Mouse (Mus musculus) heart, adult 2 months (tissue): ENCODE measurements at regions not wholly inside any gene's neighbourhood (a gene's known extent, or its start where the extent isn't known, plus 50 kb on each side); places are given as distances from the start of the nearest gene placed in this dataset.

Experiments used
- DNase-seq, 2 experiments: peaks; one replicate each; pipeline ENCODE4 v3.0.0; 2021
- H3K27ac ChIP-seq: fragments of 200-600 bp; 2 replicates; pipeline ENCODE4 v1.8.1; 2022
- H3K27me3 ChIP-seq: fragments of 200-500 bp; 2 replicates; pipeline ENCODE4 v1.6.1; 2012; ENCODE audit warnings: mild to moderate bottlenecking, low read length, inconsistent platforms, mixed read lengths; ENCODE audit not compliant: control insufficient read depth, insufficient read depth
- H3K36me3 ChIP-seq: fragments of 200-500 bp; 2 replicates; pipeline ENCODE4 v1.6.1; 2012; ENCODE audit warnings: low read length, inconsistent platforms; ENCODE audit not compliant: control insufficient read depth, insufficient read depth
- H3K4me1 ChIP-seq: fragments of 200-500 bp; 2 replicates; pipeline ENCODE4 v1.6.1; 2011; ENCODE audit warnings: low read length; ENCODE audit not compliant: control insufficient read depth, insufficient read depth
- H3K4me3 ChIP-seq: fragments of 200-600 bp; 2 replicates; pipeline ENCODE4 v1.8.1; 2022
- H3K79me2 ChIP-seq: fragments of 200-500 bp; replicated peaks from 2 replicates; pipeline ENCODE4 v1.6.1; 2012; ENCODE audit warnings: mild to moderate bottlenecking, inconsistent platforms, low read length, moderate library complexity, mixed read lengths; ENCODE audit not compliant: control insufficient read depth, insufficient read depth
- H3K9ac ChIP-seq: fragments of 200-500 bp; 2 replicates; pipeline ENCODE4 v1.6.1; 2012; ENCODE audit warnings: low read depth, mild to moderate bottlenecking, control low read depth, inconsistent platforms, low read length, mixed read lengths
- CTCF ChIP-seq: fragments of 200-600 bp; IDR thresholded peaks from 2 replicates; pipeline ENCODE4 v1.8.1; 2022; ENCODE audit warnings: antibody characterized with exemption, mild to moderate bottlenecking, moderate library complexity
- EP300 ChIP-seq: fragments of 200-500 bp; IDR thresholded peaks from 2 replicates; pipeline ENCODE4 v1.6.1; 2011; ENCODE audit warnings: low read depth, low read length, control low read depth; ENCODE audit not compliant: insufficient read depth
- POLR2A ChIP-seq: fragments of 200-500 bp; IDR thresholded peaks from 2 replicates; pipeline ENCODE4 v1.6.1; 2011; ENCODE audit warnings: mild to moderate bottlenecking, low read depth, low read length, control low read depth; ENCODE audit not compliant: insufficient read depth
- WGBS: fragments of 180-500 bp; shearing (Covaris S2); methylation state at CpG from one replicate; pipeline ENCODE4 v1.1.7; 2018; 5-methylcytosine and 5-hydroxymethylcytosine counted together
- intact Hi-C: fragments of 180-260 bp; cut with DNase I; formaldehyde crosslinking; loops from one replicate; pipeline ENCODE4 v1.15.1; 2025

DNA sequence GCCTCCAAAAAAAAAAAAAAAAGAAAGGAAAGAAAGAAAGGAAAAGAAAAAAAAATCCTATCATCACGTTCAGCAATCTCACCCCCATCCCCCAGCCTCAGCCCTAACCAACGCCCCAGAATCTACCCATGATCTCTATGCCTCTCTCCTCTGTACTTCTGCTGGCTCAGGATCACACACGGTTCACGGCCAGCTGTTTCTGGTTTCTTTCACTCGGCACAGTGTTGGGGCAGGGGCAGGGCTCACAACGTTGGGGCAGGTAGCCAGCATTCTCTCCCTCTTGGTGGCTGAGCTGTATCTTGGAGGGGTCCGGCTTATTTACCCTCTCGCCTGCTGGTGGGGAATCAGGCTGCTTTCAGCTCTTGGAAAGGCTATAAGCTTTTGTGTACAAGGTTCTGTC is 64.7 kb upstream of the Stx16 start:
- H3K79me2 ChIP-seq: no peaks in the 10 kb centered on the region
- 29% methylated on average over 8 of the region's 8 CpGs for WGBS
- no peaks in the 10 kb centered on the region for H3K36me3 ChIP-seq
- H3K4me1 ChIP-seq: no peaks in the 10 kb centered on the region
- no peak for TF ChIP-seq CTCF
- no peak for TF ChIP-seq EP300
- no peak overlapping the region for H3K27ac ChIP-seq
- no peak overlapping the region for H3K9ac ChIP-seq
- no peak overlapping the region for H3K4me3 ChIP-seq
- DNase-seq: no peak
- intact Hi-C loops: no loop called here
- no peaks in the 10 kb centered on the region for H3K27me3 ChIP-seq

DNA sequence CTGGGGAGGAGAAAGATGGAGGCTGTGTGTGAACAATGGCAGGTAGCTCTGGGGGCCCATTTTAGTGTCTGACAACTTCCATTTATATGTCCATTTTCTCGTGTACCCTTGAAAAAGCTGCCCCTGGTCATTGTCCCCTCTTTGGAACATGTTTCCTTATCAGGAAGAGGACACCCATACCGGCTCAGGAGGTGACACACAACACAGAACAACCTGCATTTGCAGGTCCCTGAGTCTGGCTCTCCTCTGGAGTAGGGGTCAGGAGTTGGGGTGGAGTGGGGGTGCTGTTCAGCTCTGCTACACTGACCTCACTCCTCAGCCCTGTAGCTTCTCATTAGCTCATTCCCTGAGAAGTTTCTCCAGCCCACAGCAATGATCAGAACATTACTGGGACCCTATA is 61.7 kb upstream of the Stx16 start:
- WGBS: 47% methylated on average over 2 of the region's 2 CpGs

DNA sequence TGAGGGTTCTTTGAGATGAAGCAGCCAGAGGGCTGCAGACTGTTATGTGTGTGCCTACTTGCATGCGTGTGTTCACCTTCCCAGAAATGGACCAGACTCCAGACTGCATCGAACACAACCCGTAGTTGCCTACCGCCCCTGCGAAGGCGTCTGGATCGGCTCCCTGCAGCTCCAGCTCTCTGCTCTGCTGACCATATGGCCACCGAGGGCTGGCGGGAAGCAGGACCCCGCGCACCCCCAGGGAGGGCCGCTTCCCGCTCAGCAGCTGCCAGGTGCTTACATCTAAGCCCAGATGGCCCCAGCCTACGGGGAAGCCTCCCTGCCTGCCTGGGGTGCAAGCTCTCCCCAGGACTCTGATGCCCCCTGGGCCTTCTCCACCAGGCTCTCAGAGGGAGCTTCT is 60.8 kb upstream of the Stx16 start:
- Histone ChIP-seq H3K9ac (no peak overlapping the region), H3K4me1 (peaks cover 4% of the 10 kb centered on the region), H3K4me3 (no peak overlapping the region), H3K36me3 (no peaks in the 10 kb centered on the region), H3K27ac (no peak overlapping the region), H3K79me2 (no peaks in the 10 kb centered on the region), H3K27me3 (no peaks in the 10 kb centered on the region)
- WGBS: 59% methylated on average over 14 of the region's 14 CpGs
- intact Hi-C loops: no loop called here
- no peak for TF ChIP-seq EP300
- no peak for TF ChIP-seq CTCF
- TF ChIP-seq POLR2A: no peak
- DNase-seq: no peak

More for the DNA sequence above, 61.7 kb upstream of the Stx16 start:
- TF ChIP-seq EP300 (no peak), CTCF (no peak), POLR2A (no peak)
- Histone ChIP-seq H3K79me2 (no peaks in the 10 kb centered on the region), H3K4me3 (no peak overlapping the region), H3K36me3 (no peaks in the 10 kb centered on the region), H3K27me3 (no peaks in the 10 kb centered on the region), H3K9ac (no peak overlapping the region), H3K4me1 (peaks cover 4% of the 10 kb centered on the region), H3K27ac (no peak overlapping the region)
- intact Hi-C loops: no loop called here
- no peak for DNase-seq

DNA sequence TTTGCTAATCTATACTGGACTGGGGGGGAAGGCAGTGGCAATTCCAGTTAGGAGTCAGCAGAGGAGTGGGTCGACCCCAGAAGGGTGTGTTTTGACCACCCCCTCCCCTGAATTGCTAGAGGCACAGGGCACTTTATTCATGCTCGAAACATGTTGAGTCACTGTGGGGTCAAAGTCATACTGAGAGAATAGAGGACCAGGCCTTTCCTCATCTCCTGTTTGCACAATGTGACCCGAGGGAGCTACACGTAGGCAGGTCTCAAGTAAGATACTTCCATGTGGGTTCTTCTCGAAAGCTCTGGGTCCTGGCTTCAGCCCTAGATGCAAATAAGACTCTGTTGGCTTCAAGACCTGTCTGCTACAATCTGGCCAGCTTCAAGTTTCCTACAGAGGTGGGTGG is 60.0 kb upstream of the Stx16 start:
- Histone ChIP-seq H3K4me1 (peaks cover 4% of the 10 kb centered on the region), H3K27ac (no peak overlapping the region), H3K9ac (no peak overlapping the region), H3K27me3 (no peaks in the 10 kb centered on the region), H3K79me2 (no peaks in the 10 kb centered on the region), H3K36me3 (no peaks in the 10 kb centered on the region), H3K4me3 (no peak overlapping the region)
- DNase-seq: no peak
- WGBS: 74% methylated on average over 5 of the region's 5 CpGs
- intact Hi-C loops: no loop called here
- no peak for TF ChIP-seq EP300
- TF ChIP-seq CTCF: no peak
- no peak for TF ChIP-seq POLR2A

DNA sequence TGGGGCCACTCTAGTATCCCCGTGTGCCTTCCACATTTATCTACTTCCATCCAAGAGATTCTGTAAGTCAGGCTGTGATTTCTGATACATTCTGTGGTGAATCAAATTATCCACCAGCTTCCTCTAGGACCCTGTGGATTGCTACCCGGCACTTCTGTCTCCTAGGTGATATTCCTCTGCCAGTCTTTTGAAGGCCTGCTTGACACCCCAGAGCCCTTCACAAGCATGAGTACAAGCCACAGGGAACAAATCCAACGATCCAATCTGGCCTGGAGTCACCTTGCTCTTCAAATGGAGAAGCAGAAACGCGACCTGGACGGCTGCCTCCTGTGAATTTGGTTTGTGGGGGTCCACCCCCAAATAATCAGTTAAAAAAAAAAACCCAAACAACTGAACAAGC is 59.1 kb upstream of the Stx16 start:
- WGBS: 64% methylated on average over 6 of the region's 6 CpGs

DNA sequence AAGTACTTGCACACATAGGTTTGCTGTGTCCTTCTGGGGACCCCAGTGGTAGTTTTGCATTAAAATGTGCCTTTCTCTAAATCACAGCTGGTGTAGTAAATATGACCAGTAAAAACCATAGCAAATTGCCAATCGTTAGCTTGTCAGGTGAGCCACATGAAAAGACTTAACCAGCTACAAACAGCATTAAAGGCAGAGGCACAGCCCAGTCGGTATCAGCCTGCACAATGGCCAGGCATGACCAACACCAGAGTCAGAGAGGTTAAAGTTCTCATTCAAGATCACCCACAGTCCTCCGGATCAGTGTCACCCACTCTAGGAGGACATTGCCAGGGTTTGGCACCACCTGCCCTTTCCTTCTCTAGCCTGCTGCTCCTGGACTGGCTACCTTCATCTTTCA is 58.5 kb upstream of the Stx16 start:
- TF ChIP-seq EP300 (no peak), CTCF (no peak), POLR2A (no peak)
- H3K79me2 ChIP-seq: no peaks in the 10 kb centered on the region
- no peak overlapping the region for H3K9ac ChIP-seq
- no peak overlapping the region for H3K4me3 ChIP-seq
- peaks cover 4% of the 10 kb centered on the region for H3K4me1 ChIP-seq
- no peaks in the 10 kb centered on the region for H3K27me3 ChIP-seq
- intact Hi-C loops: no loop called here
- WGBS: 44% methylated on average over 3 of the region's 3 CpGs
- no peaks in the 10 kb centered on the region for H3K36me3 ChIP-seq
- H3K27ac ChIP-seq: no peak overlapping the region
- no peak for DNase-seq

More for the DNA sequence above, 59.1 kb upstream of the Stx16 start:
- intact Hi-C loops: no loop called here
- Histone ChIP-seq H3K4me3 (no peak overlapping the region), H3K27ac (no peak overlapping the region), H3K27me3 (no peaks in the 10 kb centered on the region), H3K9ac (no peak overlapping the region), H3K36me3 (no peaks in the 10 kb centered on the region), H3K79me2 (no peaks in the 10 kb centered on the region), H3K4me1 (peaks cover 4% of the 10 kb centered on the region)
- DNase-seq: no peak
- no peak for TF ChIP-seq POLR2A
- no peak for TF ChIP-seq EP300
- no peak for TF ChIP-seq CTCF

DNA sequence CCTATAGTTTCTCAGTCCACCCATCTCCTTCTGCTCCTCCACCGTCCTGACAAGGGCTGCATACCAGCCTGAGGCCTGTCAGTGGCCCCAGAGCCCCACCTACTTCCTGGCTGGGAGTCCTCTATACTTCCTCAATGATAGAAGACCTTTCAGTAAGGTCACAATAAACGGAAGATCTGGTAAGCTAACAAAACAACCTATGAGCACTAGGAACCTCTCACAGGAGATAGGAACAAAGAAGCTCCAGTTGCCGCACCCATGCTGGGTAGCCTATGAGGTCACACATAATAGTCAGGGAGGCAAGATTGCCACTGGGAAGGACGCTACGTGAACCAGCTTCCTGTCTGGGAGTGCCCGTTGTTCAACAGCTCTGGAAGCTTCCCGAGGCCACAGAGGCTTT is 58.1 kb upstream of the Stx16 start:
- intact Hi-C loops: no loop called here
- no peak overlapping the region for H3K27ac ChIP-seq
- WGBS: 31% methylated on average over 7 of the region's 7 CpGs

More for the DNA sequence above, 58.1 kb upstream of the Stx16 start:
- Histone ChIP-seq H3K79me2 (no peaks in the 10 kb centered on the region), H3K4me3 (no peak overlapping the region), H3K27me3 (no peaks in the 10 kb centered on the region), H3K36me3 (no peaks in the 10 kb centered on the region), H3K9ac (no peak overlapping the region), H3K4me1 (peaks cover 4% of the 10 kb centered on the region)
- TF ChIP-seq CTCF: no peak
- no peak for TF ChIP-seq POLR2A
- TF ChIP-seq EP300: no peak
- DNase-seq: peak in 1 of 2 experiments; percentile 18
